Mouse (Mus musculus) retina, adult 2 months (tissue): ENCODE measurements around the gene Krtap5-2.
"Not testable (repeated sequence)": the region's sequence is repeated elsewhere in the genome, so short reads cannot be mapped to it uniquely, and the experiment has no call there.

ENCODE experiments used
- DNase-seq: peaks from one replicate; pipeline ENCODE4 v3.0.0-alpha.2; 2012; ENCODE audit warnings: low read depth, low spot score

Krtap5-2 gene

GRCm38 (mm10) chr7:142175905-142176304 is at the start of gene Krtap5-2:
Gene Krtap5-2, minus strand, starts transcription at chr7:142176005.
- not testable (repeated sequence) for DNase-seq

DNA sequence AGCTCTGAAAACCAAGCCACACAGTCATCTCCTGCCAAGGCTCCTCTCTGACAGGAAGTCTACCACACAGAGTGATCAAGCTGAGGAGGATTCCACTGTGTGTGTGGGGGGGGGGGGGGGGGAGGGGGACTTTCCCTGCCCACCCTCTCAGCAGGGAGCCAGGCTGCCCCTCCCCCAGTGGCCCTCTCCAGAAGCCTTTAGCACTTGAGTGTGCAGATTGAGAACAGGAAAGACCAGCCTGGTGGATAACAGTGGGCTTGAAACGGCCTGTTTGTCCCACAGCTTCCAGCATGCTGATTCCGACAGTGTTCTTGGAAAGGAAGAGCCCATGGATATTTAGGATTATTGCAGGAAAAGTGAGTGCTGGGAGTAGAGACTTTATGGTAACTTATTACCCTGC is 48.7 kb upstream of the Krtap5-2 start:
- DNase-seq = no peak

- DNase-seq = not testable (repeated sequence)
These were observed 36.3 kb upstream of the Krtap5-2 start for GRCm38 (mm10) chr7:142212136-142212535.

DNA sequence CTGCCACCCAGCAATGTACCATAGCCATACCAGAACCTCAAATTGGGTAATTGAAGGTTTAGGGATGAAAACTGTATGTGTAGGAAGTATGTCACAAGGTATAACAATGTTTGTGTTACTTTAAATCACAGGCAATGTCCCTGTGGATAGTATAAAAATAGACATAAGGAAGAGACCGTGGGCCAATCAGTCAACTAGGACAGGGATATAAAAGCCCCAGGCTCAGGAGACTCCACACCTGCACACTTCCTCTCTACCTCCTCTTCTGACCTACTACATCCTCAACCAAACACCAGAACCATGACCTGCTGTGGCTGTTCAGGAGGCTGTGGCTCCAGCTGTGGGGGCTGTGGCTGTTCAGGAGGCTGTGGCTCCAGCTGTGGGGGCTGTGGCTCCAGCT is 35.8 kb upstream of the Krtap5-2 start, which contains the start of gene Gm7579:
TSS of gene Gm7579 (plus strand) at position 301 of the 400 bp plus-strand sequence.
- no peak for DNase-seq

- not testable (repeated sequence) for DNase-seq
These were observed 31.1 kb upstream of the Krtap5-2 start for GRCm38 (mm10) chr7:142206891-142207290.

- no peak for DNase-seq
These were observed 29.7 kb upstream of the Krtap5-2 start for GRCm38 (mm10) chr7:142205488-142205887.

DNA sequence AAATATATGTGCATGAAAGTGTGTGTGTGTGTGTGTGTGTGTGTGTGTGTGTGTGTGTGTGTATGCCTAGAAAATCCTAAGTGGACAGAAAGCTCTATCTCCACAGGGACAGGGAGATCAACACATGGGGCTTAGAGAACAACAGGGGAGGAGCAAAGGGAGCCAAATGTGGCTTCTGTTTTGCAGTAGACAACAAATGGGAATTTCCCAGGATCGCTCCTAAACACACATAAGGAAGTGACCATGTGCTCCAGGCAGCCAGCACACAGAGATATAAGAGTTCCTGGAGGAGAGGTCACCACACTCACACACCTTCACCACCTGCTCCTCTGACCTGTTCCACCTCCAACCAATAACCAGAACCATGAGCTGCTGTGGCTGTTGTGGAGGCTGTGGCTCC is 25.3 kb upstream of the Krtap5-2 start, which contains the start of gene Krtap5-3:
TSS of gene Krtap5-3 (plus strand) at position 301 of the 400 bp plus-strand sequence.
- DNase-seq = no peak

DNA sequence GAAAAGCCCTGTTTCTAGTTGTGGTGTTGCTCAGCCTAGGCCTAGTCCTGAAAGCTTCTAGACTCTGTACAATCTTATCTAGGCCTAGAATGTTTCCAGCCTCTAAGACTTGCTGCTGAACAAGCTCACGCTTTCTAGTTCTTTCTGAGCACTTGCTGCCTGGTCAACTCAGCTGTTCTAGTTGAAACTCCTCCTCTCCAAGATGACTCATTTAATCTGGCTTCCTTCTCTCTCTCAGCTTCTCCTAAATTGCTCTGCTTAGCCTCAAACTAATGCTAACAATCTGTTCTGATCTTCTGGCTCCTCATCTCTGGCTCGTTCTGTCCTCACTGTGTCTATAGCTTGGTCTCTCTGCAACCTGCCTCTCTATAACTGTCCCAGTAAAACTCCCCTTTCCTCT is 22.9 kb upstream of the Krtap5-2 start:
- DNase-seq = no peak

DNA sequence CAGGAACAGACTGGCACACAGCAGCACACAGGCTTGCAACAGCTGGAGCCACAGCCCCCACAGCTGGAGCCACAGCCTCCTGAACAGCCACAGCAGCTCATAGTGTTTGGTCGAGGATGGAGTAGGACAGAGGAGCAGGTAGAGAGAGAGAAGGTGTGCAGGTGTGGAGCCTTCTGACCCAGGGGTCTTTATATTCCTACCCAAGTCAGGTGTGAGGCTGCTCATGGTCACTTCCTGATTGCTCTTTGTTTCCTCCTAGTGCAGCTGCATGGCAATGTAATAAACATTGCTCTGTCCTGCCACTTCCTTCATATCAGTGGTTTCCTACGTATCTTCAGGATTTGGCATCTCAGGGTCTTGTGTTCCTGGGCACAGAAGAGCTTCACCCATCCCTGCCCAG is 14.5 kb upstream of the Krtap5-2 start, which contains the start of gene Gm10153:
TSS of gene Gm10153 (minus strand) at position 101 of the 400 bp plus-strand sequence.
- DNase-seq = no peak

DNA sequence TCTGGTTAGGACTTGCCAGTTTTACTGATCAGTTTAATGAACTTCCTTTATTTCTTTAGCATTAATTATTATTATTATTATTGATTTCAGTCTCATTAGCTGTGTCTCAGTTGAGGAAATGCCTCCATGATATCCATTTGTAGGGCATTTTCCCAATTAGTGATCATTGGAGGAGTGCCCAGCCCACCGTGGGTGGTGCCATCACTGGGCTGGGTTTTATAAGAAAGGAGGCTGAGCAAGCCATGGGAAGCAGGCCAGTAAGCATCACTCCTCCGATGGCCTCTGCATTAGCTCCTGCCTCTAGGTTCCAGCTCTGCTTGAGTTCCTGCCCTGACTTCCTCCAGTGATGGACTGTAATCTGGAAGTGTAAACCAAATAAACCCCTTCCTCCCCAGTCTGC is 12.4 kb upstream of the Krtap5-2 start:
- DNase-seq = no peak

- no peak for DNase-seq
These were observed 5.2 kb upstream of the Krtap5-2 start for GRCm38 (mm10) chr7:142181021-142181420.

GRCm38 (mm10) chr7:142178685-142179084 is 2.9 kb upstream of the Krtap5-2 start:
- DNase-seq = no peak

DNA sequence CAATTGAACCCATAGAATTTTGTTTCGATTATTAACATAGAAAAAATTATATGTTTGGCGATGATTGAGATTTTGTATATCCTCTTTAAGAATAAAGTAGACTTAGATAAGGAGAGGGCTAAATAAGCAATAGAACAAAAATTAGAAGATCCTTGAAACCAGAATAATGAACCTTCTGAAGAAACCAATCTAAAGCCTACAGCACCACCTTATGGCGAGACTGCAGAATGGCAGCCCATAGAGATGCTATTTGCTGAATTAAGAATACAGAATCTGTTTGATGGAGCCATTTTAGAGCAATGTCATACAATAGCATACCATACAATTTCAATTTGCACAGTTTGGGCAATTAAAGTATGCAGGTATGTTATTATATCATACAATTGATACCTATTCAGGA is 6.0 kb downstream of the Krtap5-2 start:
- peak; percentile 22 for DNase-seq

DNA sequence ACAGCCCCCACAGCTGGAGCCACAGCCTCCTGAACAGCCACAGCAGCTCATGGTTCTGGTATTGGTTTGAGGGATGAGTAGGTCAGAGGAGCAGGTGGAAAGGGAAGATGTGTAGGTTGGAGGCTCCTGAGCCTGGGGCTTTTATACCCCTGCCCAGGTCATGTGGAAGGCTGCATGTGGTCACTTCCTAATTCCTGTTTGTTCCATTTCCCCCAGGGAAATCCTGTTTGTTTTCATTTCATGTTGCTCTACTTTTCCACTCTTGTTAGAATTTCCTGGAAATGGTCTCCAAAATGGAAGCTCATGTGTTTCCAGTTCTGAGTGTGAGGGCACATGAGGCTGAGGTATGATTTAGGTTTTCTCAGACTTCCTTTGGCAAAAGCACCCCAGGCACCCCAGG is 10.2 kb downstream of the Krtap5-2 start, which contains the start of gene Gm4553:
TSS of gene Gm4553 (minus strand) at position 101 of the 400 bp plus-strand sequence.
- not testable (repeated sequence) for DNase-seq

GRCm38 (mm10) chr7:142159366-142159765 is 16.4 kb downstream of the Krtap5-2 start:
- no peak for DNase-seq

DNA sequence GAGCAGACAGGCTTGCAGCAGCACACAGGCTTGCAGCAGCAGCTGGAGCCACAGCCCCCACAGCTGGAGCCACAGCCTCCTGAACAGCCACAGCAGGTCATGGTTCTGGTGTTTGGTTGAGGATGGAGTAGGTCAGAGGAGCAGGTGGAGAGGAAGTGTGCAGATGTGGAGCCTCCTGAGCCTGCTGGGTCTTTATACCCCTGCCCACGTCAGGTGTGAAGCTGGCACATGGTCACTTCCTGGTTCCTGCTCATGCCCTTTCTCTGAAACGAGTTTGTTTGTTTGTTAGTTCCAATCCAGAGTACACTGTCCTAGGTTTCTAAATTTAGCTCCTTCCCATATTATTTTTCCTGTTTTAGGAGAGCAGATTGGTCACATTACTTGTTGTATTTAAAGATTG is 18.8 kb downstream of the Krtap5-2 start, which contains the start of gene Gm29735:
TSS of gene Gm29735 (minus strand) at position 101 of the 400 bp plus-strand sequence.
- DNase-seq = not testable (repeated sequence)

GRCm38 (mm10) chr7:142155308-142155707 is 20.5 kb downstream of the Krtap5-2 start:
- no peak for DNase-seq

DNA sequence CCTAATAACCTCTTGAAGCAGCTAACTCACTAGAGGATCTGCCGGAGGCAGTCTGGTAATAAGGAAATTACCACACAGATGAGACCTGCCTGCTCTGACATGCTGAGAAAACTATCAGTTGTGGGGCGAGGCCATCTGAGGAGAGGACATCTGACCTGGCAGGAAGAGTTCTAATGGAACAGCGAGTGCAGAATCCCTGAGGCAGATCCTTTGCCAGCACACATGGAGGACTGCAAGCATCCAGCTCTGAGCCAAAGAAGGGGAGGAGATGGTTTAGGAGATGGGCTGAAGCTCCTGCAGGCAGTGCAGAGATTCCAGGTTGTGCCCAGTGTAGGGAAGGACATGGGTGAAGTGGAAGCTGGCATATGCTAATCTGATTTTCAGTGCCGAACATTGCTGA is 23.6 kb downstream of the Krtap5-2 start:
- no peak for DNase-seq

DNA sequence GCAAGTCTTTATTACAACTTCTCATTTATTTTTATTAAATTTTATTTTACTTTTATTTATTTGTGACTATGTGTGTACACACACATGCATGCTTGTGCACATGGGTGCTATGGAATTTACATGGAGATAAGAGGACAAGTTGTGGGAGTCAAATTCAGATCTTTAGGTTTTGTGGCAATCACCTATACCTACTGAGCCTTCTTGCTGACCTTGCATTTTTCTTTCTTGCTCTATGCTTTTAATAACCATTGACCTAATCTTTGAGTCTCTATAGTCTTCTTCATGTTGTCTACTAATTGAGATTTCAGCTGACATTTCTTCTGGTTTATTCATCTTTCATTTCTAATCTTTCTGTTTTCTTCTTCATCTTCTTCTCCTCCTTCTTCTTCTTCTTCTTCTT is 27.2 kb downstream of the Krtap5-2 start:
- DNase-seq = no peak

- peak; percentile 32 for DNase-seq
These were observed 29.8 kb downstream of the Krtap5-2 start for GRCm38 (mm10) chr7:142146033-142146432.

DNA sequence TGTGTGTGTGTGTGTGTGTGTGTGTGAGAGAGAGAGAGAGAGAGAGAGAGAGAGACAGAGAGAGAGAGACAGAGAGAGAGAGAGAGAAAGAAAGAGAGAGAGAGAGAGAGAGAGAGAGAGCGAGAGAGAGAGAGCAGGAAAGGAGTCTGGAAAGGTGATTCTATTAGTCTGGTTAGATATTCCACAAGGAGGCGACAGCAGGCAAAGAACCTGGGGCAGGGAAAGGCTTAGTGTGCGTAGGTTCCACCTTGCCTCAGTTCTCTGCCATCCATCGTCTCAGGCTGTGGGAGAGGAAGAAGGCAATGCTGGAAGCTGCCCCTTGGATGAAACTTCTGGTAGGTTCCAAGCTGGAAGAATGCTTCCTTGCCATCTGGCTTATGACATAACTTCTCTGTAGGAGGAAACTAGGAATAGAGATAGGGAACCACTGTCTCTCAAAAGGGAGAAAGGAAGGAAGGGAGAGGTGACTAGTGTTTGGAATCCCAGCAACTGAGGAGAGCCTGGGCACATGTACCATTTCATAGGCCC is 30.3 kb downstream of the Krtap5-2 start:
- DNase-seq = no peak

GRCm38 (mm10) chr7:142144507-142144906 is 31.3 kb downstream of the Krtap5-2 start, which contains the start of gene Gm45337:
Gene Gm45337, minus strand, starts transcription at chr7:142144607.
- no peak for DNase-seq

DNA sequence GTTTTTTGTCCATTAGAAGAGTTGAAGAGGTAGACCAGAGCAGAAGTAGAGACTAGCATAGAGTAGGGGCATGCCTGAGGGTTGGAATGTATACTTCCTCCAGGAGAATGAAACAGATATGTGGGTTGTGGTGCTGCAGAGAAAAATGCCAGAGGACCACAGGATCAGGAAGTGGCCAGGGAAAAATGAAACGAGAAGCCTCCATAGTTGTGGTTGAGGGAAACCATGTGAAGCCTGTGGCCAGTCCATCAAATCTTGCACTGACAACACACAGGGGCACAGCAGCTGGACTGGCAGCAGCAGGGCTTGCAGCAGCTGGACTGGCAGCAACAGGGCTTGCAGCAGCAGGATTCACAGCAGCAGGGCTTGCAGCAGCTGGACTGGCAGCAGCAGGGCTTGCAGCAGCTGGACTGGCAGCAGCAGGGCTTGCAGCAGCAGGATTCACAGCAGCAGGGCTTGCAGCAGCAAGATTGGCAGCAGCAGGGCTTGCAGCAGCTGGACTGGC is 32.2 kb downstream of the Krtap5-2 start:
- not testable (repeated sequence) for DNase-seq
